Mouse (Mus musculus) liver, adult 2 months (tissue): ENCODE results near the gene Per1. TPM values are rescaled to one million over a fixed set of nuclear protein-coding genes. Genes with fewer than 3 reads are reported as not detected.

Experiments used
- DNase-seq: peaks from one replicate; pipeline ENCODE4 v3.0.0-alpha.2; 2011; ENCODE audit warnings: low read depth, low spot score; ENCODE audit errors: extremely low read depth
- H3K27ac ChIP-seq: fragments of 200-500 bp; replicated peaks from 2 replicates; pipeline ENCODE4 v1.5.1; 2012; ENCODE audit warnings: low read depth, mild to moderate bottlenecking, control low read depth, inconsistent platforms, low read length; ENCODE audit not compliant: insufficient read depth
- H3K27me3 ChIP-seq: fragments of 200-500 bp; 2 replicates; pipeline ENCODE4 v1.6.1; 2012; ENCODE audit warnings: mild to moderate bottlenecking, moderate library complexity, low read length, inconsistent platforms; ENCODE audit not compliant: control insufficient read depth, insufficient read depth
- H3K36me3 ChIP-seq: fragments of 200-500 bp; 2 replicates; pipeline ENCODE4 v1.6.1; 2012; ENCODE audit warnings: low read length, inconsistent platforms; ENCODE audit not compliant: control insufficient read depth, insufficient read depth
- H3K4me1 ChIP-seq: fragments of 200-500 bp; 2 replicates; pipeline ENCODE4 v1.6.1; 2011; ENCODE audit warnings: low read length; ENCODE audit not compliant: control insufficient read depth, insufficient read depth
- H3K4me3 ChIP-seq: fragments of 200-500 bp; 2 replicates; pipeline ENCODE4 v1.5.1; 2011; ENCODE audit warnings: low read depth, mild to moderate bottlenecking, control low read depth, low read length, moderate library complexity; ENCODE audit not compliant: insufficient read depth
- H3K79me2 ChIP-seq: fragments of 200-500 bp; 2 replicates; pipeline ENCODE4 v1.6.1; 2012; ENCODE audit warnings: inconsistent platforms, mild to moderate bottlenecking, low read length, moderate library complexity; ENCODE audit not compliant: control insufficient read depth, insufficient read depth
- H3K9ac ChIP-seq: fragments of 200-500 bp; 2 replicates; pipeline ENCODE4 v1.6.1; 2012; ENCODE audit warnings: low read depth, mild to moderate bottlenecking, control low read depth, inconsistent platforms, low read length
- CTCF ChIP-seq: fragments of 200-500 bp; IDR thresholded peaks from 2 replicates; pipeline ENCODE4 v1.5.1; 2011; ENCODE audit warnings: low read depth, low read length, control low read depth
- POLR2A ChIP-seq: fragments of 200-500 bp; IDR thresholded peaks from 2 replicates; pipeline ENCODE4 v1.6.1; 2011; ENCODE audit warnings: low read length, control low read depth; ENCODE audit not compliant: insufficient read depth; ENCODE audit errors: extremely low read depth
- WGBS: fragments of 180-500 bp; shearing (Covaris S2); methylation state at CpG from one replicate; pipeline ENCODE4 v1.1.7; 2018; 5-methylcytosine and 5-hydroxymethylcytosine counted together
- polyA plus RNA-seq: library from polyadenylated mRNA; depleted of rRNA; stranded (reverse); fragments of >200 nt; gene quantifications from 2 replicates; pipeline ENCODE4 v1.2.3, GENCODE M21; 2012
- total RNA-seq: library from RNA; depleted of rRNA; stranded (reverse); fragments of >200 nt; gene quantifications from 2 replicates; pipeline ENCODE4 v1.2.3, GENCODE M21; 2014

The Per1 gene
- total and polyA plus RNA-seq, 2 experiments, result 4.6 to 8.0 TPM

GRCm38 (mm10) chr11:69126706-69127095 lies 31.7 kb downstream of the Per1 start:
- Histone ChIP-seq H3K4me1 (peaks cover 11% of the 10 kb centered on the region; the same call in 1 of the 2 replicates), H3K27ac (no peak overlapping the region), H3K36me3 (no peaks in the 10 kb centered on the region), H3K9ac (no peak overlapping the region), H3K79me2 (no peaks in the 10 kb centered on the region), H3K4me3 (no peak overlapping the region), H3K27me3 (no peaks in the 10 kb centered on the region)
- TF ChIP-seq CTCF (no peak), POLR2A (no peak)
- no peak for DNase-seq
- WGBS, result 73% methylated on average over 2 of the region's 2 CpGs

- no peak overlapping the region for H3K9ac ChIP-seq
- TF ChIP-seq CTCF (no peak), POLR2A (no peak)
- DNase-seq, result no peak
- H3K27ac ChIP-seq, result no peak overlapping the region
- no peak overlapping the region for H3K4me3 ChIP-seq
- WGBS, result 68% methylated on average over 8 of the region's 8 CpGs
- peaks cover 8% of the 10 kb centered on the region; the same call in 1 of the 2 replicates for H3K4me1 ChIP-seq
- no peaks in the 10 kb centered on the region for H3K27me3 ChIP-seq
- no peaks in the 10 kb centered on the region for H3K36me3 ChIP-seq
- no peaks in the 10 kb centered on the region for H3K79me2 ChIP-seq
These were observed 33.6 kb downstream of the Per1 start for GRCm38 (mm10) chr11:69128426-69129122.

- WGBS, result 34% methylated on average over 5 of the region's 5 CpGs
- TF ChIP-seq POLR2A (no peak), CTCF (no peak)
- Histone ChIP-seq H3K4me1 (peaks cover 4% of the 10 kb centered on the region; the same call in 1 of the 2 replicates), H3K4me3 (no peak overlapping the region), H3K27me3 (no peaks in the 10 kb centered on the region), H3K79me2 (no peaks in the 10 kb centered on the region), H3K9ac (no peak overlapping the region), H3K27ac (no peak overlapping the region), H3K36me3 (no peaks in the 10 kb centered on the region)
- no peak for DNase-seq
These were observed 38.5 kb downstream of the Per1 start for GRCm38 (mm10) chr11:69133566-69133922.

GRCm38 (mm10) chr11:69133923-69134621 lies 39.1 kb downstream of the Per1 start:
- peak; percentile 46 for TF ChIP-seq CTCF
- TF ChIP-seq POLR2A, result no peak
- H3K4me1 ChIP-seq, result peaks cover 4% of the 10 kb centered on the region; the same call in 1 of the 2 replicates
- peak; percentile 37 for DNase-seq
- 8% methylated on average over 34 of the region's 34 CpGs for WGBS
- H3K27ac ChIP-seq, result no peak overlapping the region
- H3K79me2 ChIP-seq, result no peaks in the 10 kb centered on the region
- H3K4me3 ChIP-seq, result peak overlapping the region; percentile 26
- no peaks in the 10 kb centered on the region for H3K27me3 ChIP-seq
- peak overlapping the region; percentile 2; the same call in 1 of the 2 replicates for H3K9ac ChIP-seq
- no peaks in the 10 kb centered on the region for H3K36me3 ChIP-seq

- DNase-seq, result no peak
- WGBS, result 66% methylated on average over 8 of the region's 8 CpGs
- no peaks in the 10 kb centered on the region for H3K79me2 ChIP-seq
- H3K27ac ChIP-seq, result no peak overlapping the region
- H3K27me3 ChIP-seq, result no peaks in the 10 kb centered on the region
- H3K4me3 ChIP-seq, result peak overlapping the region; percentile 26; the same call in 1 of the 2 replicates
- peaks cover 4% of the 10 kb centered on the region; the same call in 1 of the 2 replicates for H3K4me1 ChIP-seq
- H3K9ac ChIP-seq, result no peak overlapping the region
- TF ChIP-seq POLR2A (no peak), CTCF (no peak)
- no peaks in the 10 kb centered on the region for H3K36me3 ChIP-seq
These were observed 39.6 kb downstream of the Per1 start for GRCm38 (mm10) chr11:69134622-69134968.

- no peak overlapping the region for H3K4me3 ChIP-seq
- no peaks in the 10 kb centered on the region for H3K79me2 ChIP-seq
- no peaks in the 10 kb centered on the region for H3K27me3 ChIP-seq
- DNase-seq, result no peak
- WGBS, result 95% methylated on average over 5 of the region's 6 CpGs
- no peak overlapping the region for H3K27ac ChIP-seq
- TF ChIP-seq POLR2A (no peak), CTCF (no peak)
- H3K4me1 ChIP-seq, result peaks cover 4% of the 10 kb centered on the region; the same call in 1 of the 2 replicates
- H3K9ac ChIP-seq, result no peak overlapping the region
- H3K36me3 ChIP-seq, result no peaks in the 10 kb centered on the region
These were observed 40.3 kb downstream of the Per1 start for GRCm38 (mm10) chr11:69135361-69135760.
